Mouse (Mus musculus) cortical plate, adult 2 months (tissue): ENCODE results near the gene Neurod2. TPM values are rescaled to one million over a fixed set of nuclear protein-coding genes. Genes with fewer than 3 reads are reported as not detected.

Source experiments
- H3K27ac ChIP-seq: fragments of 200-500 bp; 2 replicates; pipeline ENCODE4 v1.5.1; 2012; ENCODE audit warnings: low read length, control low read depth, inconsistent platforms; ENCODE audit not compliant: insufficient read depth
- H3K4me1 ChIP-seq: fragments of 200-500 bp; 2 replicates; pipeline ENCODE4 v1.6.1; 2011; ENCODE audit warnings: low read length; ENCODE audit not compliant: control insufficient read depth, insufficient read depth
- H3K4me3 ChIP-seq: fragments of 200-500 bp; 2 replicates; pipeline ENCODE4 v1.5.1; 2011; ENCODE audit warnings: mild to moderate bottlenecking, low read length, control low read depth; ENCODE audit not compliant: insufficient read depth
- CTCF ChIP-seq: fragments of 200-500 bp; IDR thresholded peaks from 2 replicates; pipeline ENCODE4 v1.5.1; 2011; ENCODE audit warnings: mild to moderate bottlenecking, control low read depth, low read length; ENCODE audit not compliant: insufficient read depth; ENCODE audit errors: extremely low read depth
- POLR2A ChIP-seq: fragments of 200-500 bp; IDR thresholded peaks from 2 replicates; pipeline ENCODE4 v1.6.1; 2011; ENCODE audit warnings: mild to moderate bottlenecking, low read length, control low read depth; ENCODE audit not compliant: insufficient read depth; ENCODE audit errors: extremely low read depth
- polyA plus RNA-seq: library from polyadenylated mRNA; depleted of rRNA; stranded (reverse); fragments of >200 nt; gene quantifications from 2 replicates; pipeline ENCODE4 v1.2.3, GENCODE M21; 2012

Neurod2 gene
- polyA plus RNA-seq, 1 experiment = 45.0 TPM

DNA sequence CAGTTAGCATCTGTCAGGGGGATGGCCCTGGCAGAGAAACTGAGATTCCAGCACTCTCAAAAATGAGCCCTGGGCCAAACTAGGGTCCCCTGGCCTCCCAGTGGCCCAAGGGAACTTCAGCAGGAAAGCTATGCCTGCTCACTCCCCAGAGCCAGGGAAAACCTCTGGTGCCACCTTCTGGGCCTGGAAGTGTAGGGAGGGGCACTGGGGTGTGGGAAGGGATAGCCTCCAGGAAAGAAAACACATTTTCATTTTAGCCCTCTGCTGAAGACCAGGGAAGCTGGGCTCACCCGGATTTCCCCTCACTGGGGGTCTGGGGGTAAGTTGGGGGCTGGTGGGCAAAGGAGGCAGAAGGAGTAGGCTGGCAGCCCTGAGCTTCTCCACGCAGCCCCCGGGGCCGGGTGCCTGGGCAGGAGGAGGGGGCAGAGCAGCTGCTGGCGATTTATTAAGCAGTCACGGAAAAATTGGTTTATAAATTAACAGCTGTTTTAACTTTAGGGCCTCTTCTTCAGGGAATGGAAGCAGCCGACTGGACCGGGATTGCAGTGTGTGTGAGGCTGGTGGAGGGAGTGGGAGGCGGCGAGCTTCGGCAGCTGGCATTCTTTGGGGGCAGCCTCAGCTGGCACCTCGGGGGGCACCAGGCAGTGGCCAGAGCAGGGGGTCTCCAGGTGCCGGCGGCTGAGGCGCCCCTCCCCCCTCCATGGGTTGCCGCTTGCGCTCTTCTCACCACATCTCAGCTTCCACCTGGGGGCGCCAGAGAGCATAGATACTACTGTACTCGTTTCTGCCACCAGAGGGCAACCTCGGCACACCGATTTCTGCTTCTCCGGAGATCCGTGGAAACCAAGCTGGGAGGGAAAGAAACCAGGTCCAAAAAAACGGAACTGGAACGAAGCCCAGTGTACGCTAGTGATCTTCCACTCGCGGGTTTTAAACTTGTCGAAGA is 12.8 kb upstream of the Neurod2 start:
- H3K4me1 ChIP-seq = peaks cover 3% of the 10 kb centered on the region; the same call in 1 of the 2 replicates
- H3K4me3 ChIP-seq = peak overlapping the region; percentile 15
- H3K27ac ChIP-seq = no peak overlapping the region
- TF ChIP-seq CTCF (peak; percentile 100), POLR2A (no peak)

GRCm38 (mm10) chr11:98341174-98341573 is 11.7 kb upstream of the Neurod2 start:
- TF ChIP-seq POLR2A (no peak), CTCF (no peak)
- Histone ChIP-seq H3K27ac (no peak overlapping the region), H3K4me3 (no peak overlapping the region), H3K4me1 (no peaks in the 10 kb centered on the region; the same call in 1 of the 2 replicates)

GRCm38 (mm10) chr11:98340597-98340996 is 11.1 kb upstream of the Neurod2 start:
- no peaks in the 10 kb centered on the region; the same call in 1 of the 2 replicates for H3K4me1 ChIP-seq
- TF ChIP-seq CTCF (no peak), POLR2A (no peak)
- H3K4me3 ChIP-seq = no peak overlapping the region
- H3K27ac ChIP-seq = no peak overlapping the region

DNA sequence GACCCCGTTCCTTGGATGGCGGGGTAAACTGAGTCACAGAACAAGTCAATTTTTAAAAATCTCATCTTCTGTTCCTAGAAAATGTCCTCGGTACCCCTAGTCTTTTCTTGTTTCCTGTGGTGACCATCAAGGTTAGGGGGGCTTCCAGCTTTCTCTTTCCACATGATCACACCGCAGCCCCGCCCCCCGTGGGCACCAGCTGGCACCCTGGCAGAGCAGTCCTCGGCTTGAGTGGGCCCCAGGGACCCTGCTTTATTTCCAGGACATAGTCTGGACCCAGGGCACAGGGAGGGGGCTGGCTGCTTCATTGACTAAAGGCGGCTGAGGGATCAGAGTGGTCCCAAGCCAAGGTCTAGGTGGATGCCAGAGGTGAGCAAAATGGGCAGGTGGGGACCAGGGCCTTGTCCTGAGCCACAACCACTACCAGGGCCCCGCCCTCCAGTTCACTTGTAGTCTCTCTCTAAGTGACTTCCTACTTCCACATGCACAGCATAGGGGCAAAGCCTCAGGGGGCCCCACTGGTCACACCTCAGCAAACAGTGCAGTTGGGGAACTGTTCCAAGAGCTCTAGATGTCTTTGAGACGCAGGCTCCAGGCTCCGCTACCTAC is 10.3 kb upstream of the Neurod2 start:
- no peak overlapping the region for H3K27ac ChIP-seq
- TF ChIP-seq POLR2A = no peak
- TF ChIP-seq CTCF = no peak
- H3K4me1 ChIP-seq = no peaks in the 10 kb centered on the region; the same call in 1 of the 2 replicates
- H3K4me3 ChIP-seq = no peak overlapping the region

GRCm38 (mm10) chr11:98339071-98339501 is 9.6 kb upstream of the Neurod2 start:
- Histone ChIP-seq H3K27ac (no peak overlapping the region), H3K4me1 (peaks cover 2% of the 10 kb centered on the region; the same call in 1 of the 2 replicates), H3K4me3 (peak overlapping the region; percentile 33)
- no peak for TF ChIP-seq CTCF
- TF ChIP-seq POLR2A = no peak

DNA sequence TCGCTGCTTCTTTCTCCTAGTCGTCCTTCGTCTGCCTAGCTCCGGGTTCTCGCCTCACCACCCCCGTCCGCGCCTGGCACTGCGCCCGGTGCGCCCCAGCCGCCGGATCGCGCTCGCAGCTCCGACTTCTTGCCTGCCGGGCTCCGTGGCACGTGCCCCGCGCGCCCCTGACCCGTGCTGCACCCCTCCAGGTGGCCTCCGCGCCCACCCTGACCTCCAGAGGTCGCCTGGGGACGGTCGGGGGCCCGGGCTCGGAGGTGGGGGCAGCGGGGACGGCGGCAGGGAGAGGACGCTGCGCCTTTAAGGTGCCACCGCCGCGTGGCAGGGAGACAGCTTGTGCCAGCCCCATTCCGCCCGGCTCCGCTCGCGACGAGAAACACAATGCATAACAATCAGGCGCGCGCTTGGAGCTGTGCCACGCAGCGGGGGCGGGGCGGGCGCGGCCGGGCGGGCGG is 9.1 kb upstream of the Neurod2 start:
- peak overlapping the region; percentile 74; the same call in 1 of the 2 replicates for H3K27ac ChIP-seq
- TF ChIP-seq CTCF (no peak), POLR2A (no peak)
- H3K4me1 ChIP-seq = peaks cover 2% of the 10 kb centered on the region; the same call in 1 of the 2 replicates
- peak overlapping the region; percentile 33 for H3K4me3 ChIP-seq

DNA sequence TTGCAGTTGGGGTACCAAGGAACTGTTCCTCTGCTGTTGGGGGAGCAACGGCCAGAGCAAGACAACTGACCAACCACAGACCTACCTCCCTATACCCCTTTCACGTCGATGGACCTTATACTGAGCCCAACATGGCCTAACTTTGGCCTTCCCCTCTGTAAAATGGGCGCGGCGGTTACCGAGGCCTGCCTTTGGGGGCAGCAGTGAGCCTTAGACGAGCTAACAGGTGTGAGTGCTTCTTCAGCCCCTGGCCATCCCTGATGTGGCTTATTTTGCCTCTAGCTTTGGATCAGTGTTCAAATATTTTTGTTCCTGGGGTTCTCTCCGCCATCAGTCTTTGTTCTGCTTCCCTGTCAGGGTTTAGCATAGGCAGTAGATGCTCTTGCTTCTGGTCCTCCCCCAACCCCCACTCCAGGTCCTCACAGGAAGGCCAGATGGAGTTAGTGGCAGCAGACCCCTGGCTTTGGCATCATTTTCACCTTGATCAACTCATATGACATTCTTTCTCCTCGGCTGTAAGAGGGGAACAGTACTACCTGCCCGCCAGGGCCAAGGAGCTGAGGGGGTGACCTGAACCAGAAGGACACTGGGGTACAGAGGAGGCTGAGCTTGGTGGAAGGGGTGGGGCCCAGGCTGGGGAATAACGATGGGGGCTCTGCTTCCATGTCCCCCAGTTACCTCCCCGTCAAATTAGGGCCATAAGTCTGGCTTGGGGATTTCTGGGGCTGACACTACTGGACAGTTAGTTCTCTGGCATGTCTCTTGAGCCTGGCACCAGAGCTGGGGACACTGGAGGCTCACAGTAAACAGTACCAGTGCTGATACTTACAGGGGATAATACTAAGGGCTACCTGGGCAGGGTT is 7.0 kb upstream of the Neurod2 start:
- peaks cover 2% of the 10 kb centered on the region; the same call in 1 of the 2 replicates for H3K4me1 ChIP-seq
- no peak overlapping the region for H3K27ac ChIP-seq
- TF ChIP-seq CTCF (peak; percentile 36; the same call in 1 of the 2 replicates), POLR2A (no peak)
- H3K4me3 ChIP-seq = no peak overlapping the region

DNA sequence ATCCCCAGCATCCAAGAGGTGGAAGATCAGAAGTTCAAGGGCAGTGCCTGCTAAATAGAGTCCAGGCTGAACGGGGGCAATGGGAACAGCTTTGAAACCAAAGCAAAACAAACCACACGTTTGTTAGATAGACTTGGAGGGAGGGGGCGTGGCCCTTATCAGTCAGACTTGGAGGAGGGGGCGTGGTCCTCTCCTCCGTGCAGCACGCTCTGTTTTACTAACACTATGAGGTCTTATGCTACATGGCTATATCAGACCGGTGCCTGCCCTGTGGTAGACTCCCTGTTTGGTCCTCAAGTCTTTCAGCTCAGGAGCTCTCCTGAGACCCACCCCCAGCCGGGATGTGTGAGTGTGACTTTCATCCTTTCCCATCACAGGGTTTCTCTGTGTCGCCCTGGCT is 5.8 kb upstream of the Neurod2 start:
- Histone ChIP-seq H3K4me1 (peaks cover 2% of the 10 kb centered on the region; the same call in 1 of the 2 replicates), H3K4me3 (no peak overlapping the region), H3K27ac (no peak overlapping the region)
- no peak for TF ChIP-seq CTCF
- TF ChIP-seq POLR2A = no peak
